Mouse (Mus musculus): ENCODE measurements around the gene Itpr2. TPM values are rescaled to one million over a fixed set of nuclear protein-coding genes. Genes with fewer than 3 reads are reported as not detected.

The Itpr2 gene
- polyA plus RNA-seq, 1 experiment, result 2.6 TPM

- H3K79me2 ChIP-seq (ENCODE audit: control insufficient read depth, insufficient read depth), result no peaks in the 10 kb centered on the region
- no peaks in the 10 kb centered on the region for H3K79me3 ChIP-seq (ENCODE audit: low read depth)
- TF ChIP-seq MYOG (IDR thresholded peaks at IDR 0.05; ENCODE audit: control insufficient read depth, extremely low read depth, insufficient read length) (no peak), USF1 (IDR thresholded peaks at IDR 0.05; ENCODE audit: low read depth) (no peak), CTCF (IDR thresholded peaks at IDR 0.05; ENCODE audit: control insufficient read depth, insufficient read depth, insufficient read length) (no peak), CEBPB (IDR thresholded peaks at IDR 0.05; ENCODE audit: low read depth) (no peak), MYOD1 (IDR thresholded peaks at IDR 0.05; ENCODE audit: control insufficient read depth, insufficient read length, low read depth) (no peak), MAX (IDR thresholded peaks at IDR 0.05) (no peak), FOSL1 (IDR thresholded peaks at IDR 0.05; ENCODE audit: insufficient read depth, low read length, poor library complexity, severe bottlenecking) (no peak)
- no peak overlapping the region for H3ac ChIP-seq (ENCODE audit: control insufficient read depth, insufficient read length, low read depth)
- no peaks in the 10 kb centered on the region for H3K36me3 ChIP-seq (ENCODE audit: control insufficient read depth, insufficient read depth)
- no peaks in the 10 kb centered on the region for H3K27me3 ChIP-seq (ENCODE audit: control insufficient read depth, insufficient read depth, insufficient read length)
- no peak overlapping the region for H3K4me3 ChIP-seq (ENCODE audit: insufficient read depth, poor library complexity, severe bottlenecking)
These were observed 13.9 kb upstream of the Itpr2 start for GRCm38 (mm10) chr6:146515936-146516335.

- no peak overlapping the region for H3K4me3 ChIP-seq (ENCODE audit: insufficient read depth, poor library complexity, severe bottlenecking)
- H3K79me3 ChIP-seq (ENCODE audit: low read depth), result no peaks in the 10 kb centered on the region
- no peak overlapping the region for H3ac ChIP-seq (ENCODE audit: control insufficient read depth, insufficient read length, low read depth)
- no peak for TF ChIP-seq FOSL1 (IDR thresholded peaks at IDR 0.05; ENCODE audit: insufficient read depth, low read length, poor library complexity, severe bottlenecking)
- TF ChIP-seq CTCF (IDR thresholded peaks at IDR 0.05; ENCODE audit: control insufficient read depth, insufficient read depth, insufficient read length), result no peak
- no peak for TF ChIP-seq MAX (IDR thresholded peaks at IDR 0.05)
- no peak for TF ChIP-seq MYOD1 (IDR thresholded peaks at IDR 0.05; ENCODE audit: control insufficient read depth, insufficient read length, low read depth)
- no peak for TF ChIP-seq USF1 (IDR thresholded peaks at IDR 0.05; ENCODE audit: low read depth)
- no peak for TF ChIP-seq CEBPB (IDR thresholded peaks at IDR 0.05; ENCODE audit: low read depth)
- TF ChIP-seq MYOG (IDR thresholded peaks at IDR 0.05; ENCODE audit: control insufficient read depth, extremely low read depth, insufficient read length), result no peak
- H3K36me3 ChIP-seq (ENCODE audit: control insufficient read depth, insufficient read depth), result no peaks in the 10 kb centered on the region
- H3K79me2 ChIP-seq (ENCODE audit: control insufficient read depth, insufficient read depth), result no peaks in the 10 kb centered on the region
- H3K27me3 ChIP-seq (ENCODE audit: control insufficient read depth, insufficient read depth, insufficient read length), result no peaks in the 10 kb centered on the region
These were observed 12.5 kb upstream of the Itpr2 start for GRCm38 (mm10) chr6:146514531-146514948.

GRCm38 (mm10) chr6:146513899-146514298 lies 11.9 kb upstream of the Itpr2 start:
- Histone ChIP-seq H3K36me3 (ENCODE audit: control insufficient read depth, insufficient read depth) (no peaks in the 10 kb centered on the region), H3K4me3 (ENCODE audit: insufficient read depth, poor library complexity, severe bottlenecking) (no peak overlapping the region), H3K27me3 (ENCODE audit: control insufficient read depth, insufficient read depth, insufficient read length) (no peaks in the 10 kb centered on the region), H3ac (ENCODE audit: control insufficient read depth, insufficient read length, low read depth) (no peak overlapping the region), H3K79me3 (ENCODE audit: low read depth) (no peaks in the 10 kb centered on the region), H3K79me2 (ENCODE audit: control insufficient read depth, insufficient read depth) (no peaks in the 10 kb centered on the region)
- TF ChIP-seq CTCF (IDR thresholded peaks at IDR 0.05; ENCODE audit: control insufficient read depth, insufficient read depth, insufficient read length) (no peak), FOSL1 (IDR thresholded peaks at IDR 0.05; ENCODE audit: insufficient read depth, low read length, poor library complexity, severe bottlenecking) (no peak), CEBPB (IDR thresholded peaks at IDR 0.05; ENCODE audit: low read depth) (no peak), MYOG (IDR thresholded peaks at IDR 0.05; ENCODE audit: control insufficient read depth, extremely low read depth, insufficient read length) (no peak)

GRCm38 (mm10) chr6:146513384-146513783 lies 11.4 kb upstream of the Itpr2 start:
- H3K36me3 ChIP-seq (ENCODE audit: control insufficient read depth, insufficient read depth), result no peaks in the 10 kb centered on the region
- H3K79me3 ChIP-seq (ENCODE audit: low read depth), result no peaks in the 10 kb centered on the region
- TF ChIP-seq CEBPB (IDR thresholded peaks at IDR 0.05; ENCODE audit: low read depth) (no peak), FOSL1 (IDR thresholded peaks at IDR 0.05; ENCODE audit: insufficient read depth, low read length, poor library complexity, severe bottlenecking) (no peak), MAX (IDR thresholded peaks at IDR 0.05) (no peak), USF1 (IDR thresholded peaks at IDR 0.05; ENCODE audit: low read depth) (no peak), MYOD1 (IDR thresholded peaks at IDR 0.05; ENCODE audit: control insufficient read depth, insufficient read length, low read depth) (no peak), CTCF (IDR thresholded peaks at IDR 0.05; ENCODE audit: control insufficient read depth, insufficient read depth, insufficient read length) (no peak)
- no peaks in the 10 kb centered on the region for H3K79me2 ChIP-seq (ENCODE audit: control insufficient read depth, insufficient read depth)
- no peaks in the 10 kb centered on the region for H3K27me3 ChIP-seq (ENCODE audit: control insufficient read depth, insufficient read depth, insufficient read length)
- no peak overlapping the region for H3K4me3 ChIP-seq (ENCODE audit: insufficient read depth, poor library complexity, severe bottlenecking)
- H3ac ChIP-seq (ENCODE audit: control insufficient read depth, insufficient read length, low read depth), result no peak overlapping the region

- no peak for TF ChIP-seq FOSL1 (IDR thresholded peaks at IDR 0.05; ENCODE audit: insufficient read depth, low read length, poor library complexity, severe bottlenecking)
- no peak for TF ChIP-seq MAX (IDR thresholded peaks at IDR 0.05)
- no peak for TF ChIP-seq MYOD1 (IDR thresholded peaks at IDR 0.05; ENCODE audit: control insufficient read depth, insufficient read length, low read depth)
- TF ChIP-seq MYOG (IDR thresholded peaks at IDR 0.05; ENCODE audit: control insufficient read depth, extremely low read depth, insufficient read length), result no peak
- no peak for TF ChIP-seq CEBPB (IDR thresholded peaks at IDR 0.05; ENCODE audit: low read depth)
- no peak for TF ChIP-seq CTCF (IDR thresholded peaks at IDR 0.05; ENCODE audit: control insufficient read depth, insufficient read depth, insufficient read length)
- TF ChIP-seq USF1 (IDR thresholded peaks at IDR 0.05; ENCODE audit: low read depth), result no peak
- H3K27me3 ChIP-seq (ENCODE audit: control insufficient read depth, insufficient read depth, insufficient read length), result no peaks in the 10 kb centered on the region
- H3K79me3 ChIP-seq (ENCODE audit: low read depth), result no peaks in the 10 kb centered on the region
- no peaks in the 10 kb centered on the region for H3K36me3 ChIP-seq (ENCODE audit: control insufficient read depth, insufficient read depth)
- H3ac ChIP-seq (ENCODE audit: control insufficient read depth, insufficient read length, low read depth), result no peak overlapping the region
- H3K79me2 ChIP-seq (ENCODE audit: control insufficient read depth, insufficient read depth), result no peaks in the 10 kb centered on the region
- no peak overlapping the region for H3K4me3 ChIP-seq (ENCODE audit: insufficient read depth, poor library complexity, severe bottlenecking)
These were observed 9.5 kb upstream of the Itpr2 start for GRCm38 (mm10) chr6:146511511-146511910.

- TF ChIP-seq MYOD1 (IDR thresholded peaks at IDR 0.05; ENCODE audit: control insufficient read depth, insufficient read length, low read depth) (no peak), FOSL1 (IDR thresholded peaks at IDR 0.05; ENCODE audit: insufficient read depth, low read length, poor library complexity, severe bottlenecking) (no peak), MAX (IDR thresholded peaks at IDR 0.05) (no peak), MYOG (IDR thresholded peaks at IDR 0.05; ENCODE audit: control insufficient read depth, extremely low read depth, insufficient read length) (no peak), CTCF (IDR thresholded peaks at IDR 0.05; ENCODE audit: control insufficient read depth, insufficient read depth, insufficient read length) (no peak), USF1 (IDR thresholded peaks at IDR 0.05; ENCODE audit: low read depth) (no peak), CEBPB (IDR thresholded peaks at IDR 0.05; ENCODE audit: low read depth) (no peak)
- no peak overlapping the region for H3K4me3 ChIP-seq (ENCODE audit: insufficient read depth, poor library complexity, severe bottlenecking)
- no peaks in the 10 kb centered on the region for H3K79me3 ChIP-seq (ENCODE audit: low read depth)
- H3K36me3 ChIP-seq (ENCODE audit: control insufficient read depth, insufficient read depth), result no peaks in the 10 kb centered on the region
- no peaks in the 10 kb centered on the region for H3K79me2 ChIP-seq (ENCODE audit: control insufficient read depth, insufficient read depth)
- no peak overlapping the region for H3ac ChIP-seq (ENCODE audit: control insufficient read depth, insufficient read length, low read depth)
- H3K27me3 ChIP-seq (ENCODE audit: control insufficient read depth, insufficient read depth, insufficient read length), result no peaks in the 10 kb centered on the region
These were observed 7.9 kb upstream of the Itpr2 start for GRCm38 (mm10) chr6:146509891-146510290.

All from C2C12 (cell line).